Mouse (Mus musculus) hindbrain, embryonic 16.5 days (tissue): ENCODE measurements at regions not wholly inside any gene's neighbourhood (a gene's known extent, or its start where the extent isn't known, plus 50 kb on each side); places are given as distances from the start of the nearest gene placed in this dataset.

ENCODE experiments used
- ATAC-seq: fragments of 200-750 bp; cut with Nextera tagmentation; 2 replicates; pipeline ENCODE4 v1.8.0; 2017; ENCODE audit warnings: moderate TSS enrichment, moderate library complexity
- H3K27ac ChIP-seq: fragments of 300-500 bp; sonication (generic); 2 replicates; pipeline ENCODE4 v1.5.1; 2014; ENCODE audit warnings: low read depth, mild to moderate bottlenecking, control low read depth, low read length, moderate library complexity
- H3K27me3 ChIP-seq: fragments of 300-500 bp; sonication (generic); replicated peaks from 2 replicates; pipeline ENCODE4 v1.6.1; 2014; ENCODE audit warnings: low read length; ENCODE audit not compliant: control insufficient read depth, insufficient read depth
- H3K36me3 ChIP-seq: fragments of 300-500 bp; sonication (generic); 2 replicates; pipeline ENCODE4 v1.6.1; 2014; ENCODE audit warnings: mild to moderate bottlenecking, low read length, moderate library complexity, mixed read lengths; ENCODE audit not compliant: control insufficient read depth, insufficient read depth
- H3K4me1 ChIP-seq: fragments of 300-500 bp; sonication (generic); 2 replicates; pipeline ENCODE4 v1.6.1; 2014; ENCODE audit warnings: low read depth, low read length; ENCODE audit not compliant: control insufficient read depth, insufficient read depth
- H3K4me2 ChIP-seq: fragments of 300-500 bp; sonication (generic); 2 replicates; pipeline ENCODE4 v1.6.1; 2014; ENCODE audit warnings: mild to moderate bottlenecking, low read length, control low read depth, moderate library complexity
- H3K4me3 ChIP-seq: fragments of 300-500 bp; sonication (generic); 2 replicates; pipeline ENCODE4 v1.5.1; 2014; ENCODE audit warnings: mild to moderate bottlenecking, low read length, control low read depth, moderate library complexity
- H3K9ac ChIP-seq: fragments of 300-500 bp; sonication (generic); 2 replicates; pipeline ENCODE4 v1.6.1; 2014; ENCODE audit warnings: low read depth, mild to moderate bottlenecking, control low read depth, low read length, moderate library complexity
- H3K9me3 ChIP-seq: fragments of 300-500 bp; sonication (generic); 2 replicates; pipeline ENCODE4 v1.6.1; 2014; ENCODE audit warnings: mild to moderate bottlenecking, low read length, moderate library complexity; ENCODE audit not compliant: control insufficient read depth
- WGBS: fragments of 180-500 bp; shearing (Covaris S2); extraction: QIAGEN DNeasy Blood & Tissue Kit; methylation state at CpG from one replicate; pipeline ENCODE4 v1.1.7; 2014; 5-methylcytosine and 5-hydroxymethylcytosine counted together

DNA sequence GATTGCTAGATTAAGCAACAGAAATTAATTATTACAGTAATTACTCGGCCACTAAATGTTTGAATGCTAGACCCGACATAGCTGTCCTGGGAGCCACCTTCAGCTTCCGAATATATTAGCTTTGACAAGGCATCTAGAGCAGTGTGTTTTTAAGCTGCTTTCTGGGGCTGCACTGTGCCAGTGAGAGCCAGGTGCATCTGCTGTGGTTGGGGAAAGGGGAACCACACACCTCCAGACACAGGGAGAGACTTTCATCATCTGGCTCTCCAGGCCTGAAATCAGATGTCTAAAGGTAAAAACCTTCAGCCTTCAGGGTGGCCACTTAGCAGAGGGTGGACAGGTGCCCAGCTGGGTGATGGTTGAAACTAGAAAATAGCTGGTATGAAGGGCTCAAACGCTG, 171.4 kb downstream of the Ttc8 start:
- 49% methylated on average over 4 of the region's 4 CpGs for WGBS
- Histone ChIP-seq H3K36me3 (no peaks in the 10 kb centered on the region), H3K4me1 (peaks cover 5% of the 10 kb centered on the region), H3K4me3 (no peak overlapping the region), H3K27me3 (no peaks in the 10 kb centered on the region), H3K4me2 (no peak overlapping the region), H3K9me3 (no peaks in the 10 kb centered on the region), H3K9ac (no peak overlapping the region), H3K27ac (no peak overlapping the region)
- ATAC-seq = no peak

DNA sequence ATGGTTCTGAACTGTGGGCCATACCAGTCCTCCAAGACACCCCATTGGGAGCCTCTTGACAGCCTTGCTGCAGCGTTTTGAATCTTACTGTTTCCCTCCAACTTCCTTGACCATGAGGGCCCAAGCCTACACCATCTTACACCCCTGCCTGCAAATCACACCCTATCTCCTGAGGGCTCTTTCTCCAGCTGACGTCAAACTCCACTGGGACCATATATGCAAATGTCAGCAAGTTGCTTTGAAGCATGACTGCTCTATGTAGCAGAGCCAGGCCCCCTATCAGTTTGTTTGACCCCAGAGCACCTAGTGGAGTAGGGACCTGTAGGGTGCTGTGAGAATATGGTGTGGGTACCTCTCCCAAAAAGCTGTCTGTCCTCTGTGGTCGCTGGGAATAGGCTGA, 172.8 kb downstream of the Ttc8 start:
- 62% methylated on average over 3 of the region's 3 CpGs for WGBS

DNA sequence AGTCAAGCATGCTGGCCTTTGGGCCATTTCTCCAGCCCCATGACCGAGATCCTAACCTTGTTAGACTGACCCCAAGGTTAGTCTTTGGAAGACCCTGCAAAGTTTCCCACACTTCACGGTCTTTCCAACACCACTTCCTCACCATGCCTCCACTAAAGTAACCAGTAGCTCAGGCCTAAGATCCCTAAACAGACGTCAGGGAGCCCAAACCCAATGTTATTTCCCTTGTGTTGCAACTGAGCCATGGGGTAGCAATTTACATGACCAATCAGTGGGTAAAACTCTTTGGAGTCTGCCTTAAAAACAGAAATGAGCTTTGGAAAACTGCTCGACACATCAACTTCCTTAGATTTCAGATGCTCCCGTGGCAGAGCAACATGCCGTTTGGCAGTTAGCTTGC, 173.6 kb downstream of the Ttc8 start:
- WGBS = 80% methylated on average over 6 of the region's 6 CpGs
- Histone ChIP-seq H3K9me3 (no peaks in the 10 kb centered on the region), H3K9ac (no peak overlapping the region), H3K4me2 (no peak overlapping the region), H3K4me1 (no peaks in the 10 kb centered on the region), H3K4me3 (no peak overlapping the region), H3K27me3 (no peaks in the 10 kb centered on the region), H3K36me3 (no peaks in the 10 kb centered on the region), H3K27ac (no peak overlapping the region)
- ATAC-seq = no peak

More for the DNA sequence above, 172.8 kb downstream of the Ttc8 start:
- H3K9ac ChIP-seq = no peak overlapping the region
- H3K27me3 ChIP-seq = no peaks in the 10 kb centered on the region
- no peak for ATAC-seq
- no peak overlapping the region for H3K4me3 ChIP-seq
- no peak overlapping the region for H3K4me2 ChIP-seq
- no peaks in the 10 kb centered on the region for H3K36me3 ChIP-seq
- no peaks in the 10 kb centered on the region; the same call in 1 of the 2 replicates for H3K4me1 ChIP-seq
- H3K27ac ChIP-seq = no peak overlapping the region
- H3K9me3 ChIP-seq = no peaks in the 10 kb centered on the region

DNA sequence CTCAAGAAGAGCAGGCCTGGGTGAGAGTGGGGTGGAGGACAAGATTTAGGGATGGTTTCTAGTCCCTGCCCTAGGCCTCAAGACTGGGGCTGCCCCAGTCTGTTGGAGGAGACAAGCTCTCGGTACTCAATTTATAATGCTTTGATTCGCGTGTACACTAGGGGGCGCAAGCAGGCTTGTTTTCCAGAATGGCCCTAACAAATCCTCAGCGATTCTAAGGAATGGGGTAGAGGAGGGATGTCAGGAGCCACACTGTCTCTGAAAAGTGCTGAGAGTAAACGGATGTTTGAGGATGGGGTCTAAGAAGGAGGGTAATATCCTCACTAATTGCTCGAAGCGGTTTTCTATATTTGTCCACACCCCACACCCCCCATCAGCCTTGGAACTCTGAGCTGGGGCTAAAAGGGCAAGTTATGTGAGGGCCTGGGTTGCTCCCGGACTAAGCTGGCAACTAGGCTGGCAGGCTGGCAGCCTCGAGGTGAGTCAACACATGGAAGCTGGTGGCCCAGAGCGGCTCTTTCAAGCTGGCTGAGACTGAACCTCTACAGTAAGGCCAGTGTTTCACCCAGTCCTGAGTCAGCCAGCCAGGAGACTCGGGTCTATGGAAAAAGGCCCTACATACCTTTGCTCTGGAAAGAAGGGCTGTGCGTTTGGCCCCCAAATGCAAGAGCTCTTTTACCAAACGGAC, 176.7 kb downstream of the Ttc8 start:
- no peaks in the 10 kb centered on the region for H3K4me1 ChIP-seq
- H3K27me3 ChIP-seq = no peaks in the 10 kb centered on the region
- no peaks in the 10 kb centered on the region for H3K36me3 ChIP-seq
- ATAC-seq = peak; percentile 81
- H3K27ac ChIP-seq = no peak overlapping the region
- no peak overlapping the region for H3K9ac ChIP-seq
- H3K4me2 ChIP-seq = no peak overlapping the region
- WGBS = 32% methylated on average over 14 of the region's 14 CpGs
- no peaks in the 10 kb centered on the region for H3K9me3 ChIP-seq
- H3K4me3 ChIP-seq = no peak overlapping the region

DNA sequence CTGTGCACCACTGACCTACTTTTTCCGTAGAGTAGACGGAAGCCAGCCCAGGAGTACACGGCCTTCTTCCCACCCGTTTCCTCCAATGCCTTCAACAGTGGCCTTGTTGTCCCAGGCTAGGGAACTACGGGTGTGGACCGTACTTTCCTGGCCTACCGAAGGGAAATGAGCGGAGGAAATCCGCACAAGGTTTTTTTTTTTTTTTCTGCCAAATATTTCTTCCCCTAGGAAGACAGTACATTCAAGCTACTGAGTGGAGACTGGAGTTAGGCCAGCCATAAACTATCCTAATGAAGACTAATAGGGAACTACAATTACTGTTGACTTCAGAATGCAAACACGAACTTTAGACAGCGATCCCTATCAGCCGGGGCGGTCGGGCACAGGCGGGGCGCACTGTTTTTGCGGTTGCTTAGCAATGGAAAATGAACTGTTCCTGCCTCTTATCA, 177.3 kb downstream of the Ttc8 start:
- H3K27me3 ChIP-seq = no peaks in the 10 kb centered on the region
- H3K27ac ChIP-seq = no peak overlapping the region
- no peak overlapping the region for H3K4me2 ChIP-seq
- H3K9me3 ChIP-seq = no peaks in the 10 kb centered on the region
- peak; percentile 20; the same call in 1 of the 2 replicates for ATAC-seq
- H3K36me3 ChIP-seq = no peaks in the 10 kb centered on the region
- no peak overlapping the region for H3K4me3 ChIP-seq
- no peaks in the 10 kb centered on the region for H3K4me1 ChIP-seq
- no peak overlapping the region for H3K9ac ChIP-seq
- WGBS = 81% methylated on average over 17 of the region's 17 CpGs

DNA sequence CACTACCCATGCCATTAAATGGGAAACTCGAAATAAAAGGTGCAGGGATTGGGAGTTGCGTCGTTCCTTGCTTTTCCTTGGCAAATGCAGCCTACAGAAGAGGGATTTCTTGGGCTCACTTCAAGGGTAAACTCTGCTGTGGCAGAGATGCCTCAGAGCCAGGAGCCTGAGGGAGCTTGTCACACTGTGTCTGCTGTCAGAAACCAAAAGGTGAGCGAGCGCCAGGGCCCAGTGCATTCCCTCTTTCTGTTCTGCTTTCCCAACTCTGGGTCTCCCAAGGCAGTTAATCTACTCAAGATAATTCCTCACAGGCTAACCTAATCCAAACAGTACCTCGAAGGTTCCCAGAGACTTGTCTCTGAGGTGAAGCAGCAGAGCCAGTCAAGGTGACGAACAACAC, 179.5 kb downstream of the Ttc8 start:
- ATAC-seq = no peak
- no peaks in the 10 kb centered on the region for H3K36me3 ChIP-seq
- no peaks in the 10 kb centered on the region for H3K27me3 ChIP-seq
- H3K9ac ChIP-seq = no peak overlapping the region
- no peaks in the 10 kb centered on the region for H3K4me1 ChIP-seq
- no peak overlapping the region for H3K27ac ChIP-seq
- WGBS = 86% methylated on average over 7 of the region's 7 CpGs
- H3K9me3 ChIP-seq = no peaks in the 10 kb centered on the region
- H3K4me2 ChIP-seq = no peak overlapping the region
- no peak overlapping the region for H3K4me3 ChIP-seq

DNA sequence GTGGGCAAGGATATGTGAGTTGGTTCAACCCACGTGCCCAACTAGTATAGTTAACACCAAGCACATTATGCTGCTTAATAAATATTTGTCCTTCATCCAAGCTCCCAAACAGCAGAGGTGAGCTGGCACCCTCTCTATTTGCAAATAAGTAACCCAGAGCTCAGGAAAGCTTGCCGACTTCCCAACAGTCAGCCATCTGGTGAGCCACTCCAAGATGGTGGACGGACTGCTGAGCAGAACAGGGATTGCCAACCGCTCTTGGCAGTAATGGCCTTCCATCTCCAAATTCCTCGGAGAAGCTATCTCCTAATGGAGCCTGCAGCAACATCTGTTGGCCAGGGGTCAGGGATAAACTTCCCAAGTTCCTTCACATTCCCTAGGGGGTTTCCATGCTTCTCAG, 188.2 kb downstream of the Ttc8 start:
- no peak for ATAC-seq
- Histone ChIP-seq H3K36me3 (no peaks in the 10 kb centered on the region), H3K4me3 (no peak overlapping the region), H3K4me2 (no peak overlapping the region), H3K9ac (no peak overlapping the region), H3K27me3 (no peaks in the 10 kb centered on the region), H3K4me1 (no peaks in the 10 kb centered on the region), H3K9me3 (peaks cover 5% of the 10 kb centered on the region), H3K27ac (no peak overlapping the region)
- 89% methylated on average over 5 of the region's 5 CpGs for WGBS

DNA sequence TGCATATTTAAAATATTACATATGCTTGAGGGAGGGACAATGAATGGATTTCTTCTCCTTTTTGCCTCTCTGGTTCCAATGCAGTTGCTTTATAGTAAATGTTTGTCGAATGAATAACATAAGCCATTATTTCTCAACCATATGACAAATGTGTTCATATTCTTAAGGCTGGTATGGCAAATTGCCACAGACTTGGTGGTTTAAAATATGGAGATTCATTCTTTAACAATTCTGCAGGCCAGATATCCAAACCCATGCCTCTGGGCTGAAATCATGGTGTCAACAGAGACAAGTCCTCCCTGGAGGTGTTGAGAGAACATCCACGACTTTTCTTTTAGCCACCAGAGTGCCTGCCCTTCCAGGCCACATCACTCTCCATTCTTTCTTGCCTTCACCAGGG, 193.4 kb downstream of the Ttc8 start:
- H3K4me3 ChIP-seq = no peak overlapping the region
- peaks cover 2% of the 10 kb centered on the region; the same call in 1 of the 2 replicates for H3K9me3 ChIP-seq
- H3K4me1 ChIP-seq = peaks cover 5% of the 10 kb centered on the region
- H3K27ac ChIP-seq = no peak overlapping the region
- WGBS = 73% methylated on average over 2 of the region's 2 CpGs
- H3K36me3 ChIP-seq = no peaks in the 10 kb centered on the region
- no peak overlapping the region for H3K4me2 ChIP-seq
- no peak overlapping the region for H3K9ac ChIP-seq
- ATAC-seq = no peak
- no peaks in the 10 kb centered on the region for H3K27me3 ChIP-seq

DNA sequence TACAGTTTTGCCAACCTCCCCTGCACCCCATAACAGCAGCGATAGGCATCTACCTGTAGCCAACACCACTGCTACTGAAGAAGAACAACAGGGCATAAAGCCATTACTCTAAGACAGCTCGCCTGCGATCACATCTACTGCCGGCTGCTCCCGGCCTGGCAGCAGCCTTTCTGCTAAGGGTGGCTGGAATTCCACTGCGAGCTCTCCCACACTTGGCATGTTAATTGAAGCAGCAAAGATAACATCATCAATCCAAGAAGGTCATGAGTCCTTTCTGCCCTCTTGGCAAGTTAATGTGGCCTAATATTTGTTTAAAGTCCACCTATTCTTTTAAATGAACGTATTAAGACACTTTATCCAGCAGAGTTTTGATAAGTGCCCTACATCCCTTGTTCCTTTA, 196.1 kb downstream of the Ttc8 start:
- Histone ChIP-seq H3K27ac (no peak overlapping the region), H3K9me3 (peaks cover 3% of the 10 kb centered on the region; the same call in 1 of the 2 replicates), H3K4me3 (no peak overlapping the region), H3K4me2 (no peak overlapping the region), H3K27me3 (no peaks in the 10 kb centered on the region), H3K4me1 (peaks cover 5% of the 10 kb centered on the region), H3K9ac (no peak overlapping the region), H3K36me3 (no peaks in the 10 kb centered on the region)
- no peak for ATAC-seq
- WGBS = 62% methylated on average over 7 of the region's 7 CpGs
